Mouse (Mus musculus) mouse embryonic stem cell (cell line): ENCODE measurements around the gene H2-Ob.

Experiments used
- in situ Hi-C, 2 experiments: fragments of 300-500 bp; cut with MboI; formaldehyde crosslinking; loops; 1 replicate in 1 of 2; 3 replicates in 1 of 2; pipeline ENCODE4 v1.14.3; 2019 to 2020; ENCODE audit warnings: low sequenced_read_pairs in 2 of 2, low pct_unique_long_range_greater_than_20kb in 1 of 2, mixed read lengths in 1 of 2; ENCODE audit not compliant: unreplicated experiment in 1 of 2

H2-Ob gene

DNA sequence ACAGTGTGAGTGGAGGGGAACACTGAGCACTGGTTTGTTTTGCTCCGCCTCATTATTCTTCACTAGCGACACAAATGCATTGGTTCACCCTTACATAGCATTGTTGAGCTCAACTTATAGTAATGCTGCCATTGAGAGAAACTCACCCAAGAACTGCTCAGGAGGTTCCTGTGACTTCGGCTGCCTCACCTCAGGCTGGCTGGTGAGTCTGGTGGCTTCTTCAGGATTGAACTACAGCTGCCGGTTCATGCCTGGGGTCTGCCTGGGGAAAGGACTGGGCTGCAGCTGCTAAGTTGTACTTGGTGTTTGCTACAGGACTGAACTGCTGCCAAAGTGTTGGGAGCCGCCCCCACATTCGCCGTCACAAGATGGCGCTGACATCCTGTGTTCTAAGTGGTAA lies 13.3 kb upstream of the H2-Ob start:
- in situ Hi-C loops: loop anchor here in 1 of 2 experiments (25.0 kb wide), 1 partner anchor 562 kb away; no protein-coding TSS in a partner anchor

GRCm38 (mm10) chr17:34225911-34226310 lies 12.8 kb upstream of the H2-Ob start:
- in situ Hi-C loops: loop anchor here in 1 of 2 experiments (25.0 kb wide), 1 partner anchor 561 kb away; no protein-coding TSS in a partner anchor

DNA sequence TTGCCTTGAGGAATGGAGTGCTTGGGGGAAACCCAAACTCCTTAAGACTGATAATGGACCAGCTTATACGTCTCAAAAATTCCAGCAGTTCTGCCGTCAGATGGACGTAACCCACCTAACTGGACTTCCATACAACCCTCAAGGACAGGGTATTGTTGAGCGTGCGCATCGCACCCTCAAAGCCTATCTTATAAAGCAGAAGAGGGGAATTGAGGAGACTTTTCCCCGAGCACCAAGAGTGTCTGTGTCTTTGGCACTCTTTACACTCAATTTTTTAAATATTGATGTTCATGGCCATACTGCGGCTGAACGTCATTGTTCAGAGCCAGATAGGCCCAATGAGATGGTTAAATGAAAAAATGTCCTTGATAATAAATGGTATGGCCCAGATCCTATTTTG lies 7.7 kb upstream of the H2-Ob start:
- in situ Hi-C loops: loop anchor here in 1 of 2 experiments (25.0 kb wide), 1 partner anchor 556 kb away; no protein-coding TSS in a partner anchor

DNA sequence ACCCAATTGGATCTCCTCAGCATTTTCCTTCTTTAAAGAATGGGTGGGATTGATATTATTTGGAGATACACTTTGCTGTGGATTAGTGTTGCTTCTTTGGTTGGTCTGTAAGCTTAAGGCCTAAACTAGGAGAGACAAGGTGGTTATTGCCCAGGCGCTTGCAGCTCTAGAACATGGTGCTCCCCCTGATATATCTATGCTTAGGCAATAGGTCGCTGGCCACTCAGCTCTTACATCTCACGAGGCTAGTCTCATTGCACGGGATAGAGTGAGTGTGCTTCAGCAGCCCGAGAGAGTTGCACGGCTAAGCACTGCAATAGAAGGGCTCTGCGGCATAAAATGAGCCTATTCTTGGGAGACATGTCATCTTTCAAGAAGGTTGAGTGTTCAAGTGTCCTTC lies 6.7 kb upstream of the H2-Ob start:
- in situ Hi-C loops: loop anchor here in 1 of 2 experiments (25.0 kb wide), 1 partner anchor 555 kb away; no protein-coding TSS in a partner anchor

GRCm38 (mm10) chr17:34234926-34235325 lies 3.8 kb upstream of the H2-Ob start:
- in situ Hi-C loops: loop anchor here in 1 of 2 experiments (25.0 kb wide), 1 partner anchor 552 kb away; no protein-coding TSS in a partner anchor

GRCm38 (mm10) chr17:34236691-34237090 lies 2.0 kb upstream of the H2-Ob start:
- in situ Hi-C loops: loop anchor here in 1 of 2 experiments (25.0 kb wide), 1 partner anchor 551 kb away; no protein-coding TSS in a partner anchor

DNA sequence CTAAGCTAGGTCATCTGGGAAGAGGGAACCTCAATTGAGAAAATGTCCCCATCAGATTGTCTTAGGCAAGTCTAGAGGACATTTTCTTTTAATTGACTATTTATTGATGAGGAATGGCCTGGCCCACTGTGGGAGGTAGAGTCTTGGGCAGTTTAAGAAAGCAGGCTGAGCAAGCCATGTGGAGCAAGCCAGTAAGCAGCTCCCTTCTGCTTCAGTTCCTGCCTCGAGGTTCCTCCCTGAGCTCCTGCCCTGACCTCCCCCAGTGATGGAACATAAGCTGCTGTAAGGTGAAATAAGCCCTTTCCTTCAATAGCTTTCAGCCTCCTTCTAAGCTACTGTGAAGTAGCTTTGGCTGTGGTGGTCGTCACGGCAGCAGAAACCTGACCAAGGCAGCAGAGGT lies 962 bp upstream of the H2-Ob start:
- in situ Hi-C loops: loop anchor here in 1 of 2 experiments (25.0 kb wide), 1 partner anchor 550 kb away; no protein-coding TSS in a partner anchor

GRCm38 (mm10) chr17:34239601-34240041 lies 918 bp downstream of the H2-Ob start:
- in situ Hi-C loops: loop anchor here (10.0 to 25.0 kb wide), 2 partner anchors 115 to 548 kb away; partner anchors contain the start of gene Btnl2 (in 2 of the 2)

GRCm38 (mm10) chr17:34240366-34240765 lies 1.7 kb downstream of the H2-Ob start:
- in situ Hi-C loops: loop anchor here (10.0 to 25.0 kb wide), 2 partner anchors 114 to 547 kb away; partner anchors contain the start of gene Btnl2 (in 2 of the 2)

GRCm38 (mm10) chr17:34240916-34241315 lies 2.2 kb downstream of the H2-Ob start:
- in situ Hi-C loops: loop anchor here (10.0 to 25.0 kb wide), 2 partner anchors 114 to 546 kb away; partner anchors contain the start of gene Btnl2 (in 2 of the 2)

DNA sequence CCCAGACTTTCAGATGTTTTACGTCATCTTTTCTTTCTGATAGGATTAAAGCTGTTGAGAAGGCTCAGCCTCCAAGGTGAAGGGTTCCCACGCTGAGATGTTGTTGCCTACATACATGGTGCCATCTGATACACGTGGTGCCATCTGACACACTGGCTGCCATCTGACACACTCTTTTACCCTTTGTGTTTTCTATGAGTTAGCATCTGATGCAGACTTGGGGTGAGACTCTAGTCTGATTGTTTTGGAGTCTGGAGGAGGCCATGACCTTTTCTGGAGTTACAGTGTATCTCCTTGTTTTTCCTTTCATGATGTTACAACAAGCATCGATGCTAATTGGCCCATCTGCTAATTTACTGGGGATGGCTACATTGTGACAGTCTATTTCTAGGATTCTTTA lies 6.0 kb downstream of the H2-Ob start:
- in situ Hi-C loops: loop anchor here (5.0 to 25.0 kb wide), 4 partner anchors 32 to 543 kb away; partner anchors contain the start of gene Btnl2 (in 2 of the 2)

DNA sequence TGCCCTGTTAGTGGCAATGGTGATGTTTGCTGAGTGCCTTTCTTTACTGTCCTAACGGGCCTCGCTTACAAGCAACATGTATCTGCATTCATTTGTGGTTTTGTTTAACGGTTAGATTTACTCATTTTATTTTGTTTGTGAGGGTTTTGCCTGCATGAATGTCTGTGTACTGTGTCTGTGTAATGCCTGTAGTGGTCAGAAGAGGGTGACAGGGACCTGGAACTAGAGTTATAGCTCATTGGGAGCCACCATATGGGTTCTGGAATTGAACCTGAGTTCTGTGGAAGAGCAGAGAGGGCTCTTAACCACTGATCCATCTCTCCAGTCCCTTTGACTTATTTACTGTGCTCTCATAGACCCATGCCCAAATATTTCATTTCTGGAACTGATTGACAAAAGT lies 8.3 kb downstream of the H2-Ob start:
- in situ Hi-C loops: loop anchor here (5.0 to 25.0 kb wide), 4 partner anchors 35 to 540 kb away; partner anchors contain the start of gene Btnl2 (in 2 of the 2)

DNA sequence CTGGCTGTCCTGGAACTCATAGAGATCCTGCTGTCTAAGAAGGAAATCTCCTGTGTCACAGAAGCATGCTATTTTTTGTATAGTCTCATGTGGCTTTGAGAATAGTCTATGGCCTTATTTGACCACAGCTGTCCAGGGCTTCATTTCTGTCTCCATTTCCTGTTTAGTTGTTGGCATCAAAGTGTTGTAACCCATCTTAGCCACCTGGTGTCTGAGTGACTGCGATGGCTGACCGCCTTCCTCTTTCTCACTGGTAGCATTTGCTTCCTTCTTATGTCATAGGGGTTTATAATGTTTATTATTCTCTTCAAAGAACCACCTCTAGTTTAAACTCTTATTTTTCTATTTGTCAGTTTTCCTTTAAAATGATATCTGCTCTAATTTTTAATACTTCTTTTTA lies 10.1 kb downstream of the H2-Ob start:
- in situ Hi-C loops: loop anchor here (5.0 to 25.0 kb wide), 4 partner anchors 36 to 539 kb away; partner anchors contain the start of gene Btnl2 (in 2 of the 2)

DNA sequence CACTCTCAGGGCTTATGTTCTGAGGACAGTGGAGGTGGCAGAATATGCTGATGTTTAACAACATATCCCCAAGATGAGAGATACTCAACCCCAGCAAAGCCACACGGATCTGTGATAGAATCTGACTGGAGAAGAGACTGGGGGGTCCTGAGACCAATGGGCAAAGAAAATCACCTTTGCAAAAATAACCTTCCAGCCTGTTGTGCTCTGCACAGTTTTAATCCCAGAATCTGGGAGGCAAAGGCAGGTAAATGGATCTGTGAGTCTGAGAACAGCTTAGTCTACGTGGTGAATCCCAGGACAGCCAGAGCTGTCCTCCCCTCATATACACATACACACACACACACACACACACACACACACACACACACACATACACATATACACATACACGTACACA lies 10.7 kb downstream of the H2-Ob start:
- in situ Hi-C loops: loop anchor here (5.0 to 25.0 kb wide), 4 partner anchors 37 to 538 kb away; partner anchors contain the start of gene Btnl2 (in 2 of the 2)

- in situ Hi-C loops: loop anchor here (5.0 to 25.0 kb wide), 4 partner anchors 38 to 537 kb away; partner anchors contain the start of gene Btnl2 (in 2 of the 2)
These were observed 11.2 kb downstream of the H2-Ob start for GRCm38 (mm10) chr17:34249878-34250277.

GRCm38 (mm10) chr17:34251666-34252065 lies 13.0 kb downstream of the H2-Ob start:
- in situ Hi-C loops: no loop called here

- in situ Hi-C loops: no loop called here
These were observed 17.8 kb downstream of the H2-Ob start for GRCm38 (mm10) chr17:34256501-34256900.

- in situ Hi-C loops: no loop called here
These were observed 19.1 kb downstream of the H2-Ob start, which contains the start of gene H2-Ab1 for GRCm38 (mm10) chr17:34257594-34258375. Gene H2-Ab1 (plus strand): TSS chr17:34257689.

DNA sequence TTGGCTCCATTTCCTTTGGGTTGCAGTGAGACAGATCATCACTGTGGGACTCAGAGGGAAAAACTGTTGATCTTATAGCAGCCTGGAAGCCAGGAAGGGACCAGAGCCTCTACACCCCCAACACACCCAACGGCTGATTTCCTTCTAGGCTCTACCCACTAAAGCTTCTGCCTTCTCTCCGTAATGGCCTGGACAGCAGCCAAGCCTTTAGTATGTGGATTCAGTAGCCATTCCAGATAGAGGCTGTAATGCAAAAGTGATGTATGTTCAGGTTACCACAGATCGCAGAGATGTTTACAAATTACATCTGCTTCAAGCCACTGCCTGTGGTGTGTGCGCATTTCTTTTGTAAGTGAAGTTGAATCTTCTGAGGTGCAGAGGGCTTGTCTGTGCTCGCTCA lies 21.8 kb downstream of the H2-Ob start:
- in situ Hi-C loops: no loop called here
